Mouse (Mus musculus) kidney, postnatal 36 days (tissue): ENCODE results near the gene Slc31a2.

Experiments used
- DNase-seq, 2 experiments: peaks; one replicate each; pipeline ENCODE4 v3.0.0; 2021 to 2022; ENCODE audit warnings: mixed read lengths in 2 of 2

The Slc31a2 gene

DNA sequence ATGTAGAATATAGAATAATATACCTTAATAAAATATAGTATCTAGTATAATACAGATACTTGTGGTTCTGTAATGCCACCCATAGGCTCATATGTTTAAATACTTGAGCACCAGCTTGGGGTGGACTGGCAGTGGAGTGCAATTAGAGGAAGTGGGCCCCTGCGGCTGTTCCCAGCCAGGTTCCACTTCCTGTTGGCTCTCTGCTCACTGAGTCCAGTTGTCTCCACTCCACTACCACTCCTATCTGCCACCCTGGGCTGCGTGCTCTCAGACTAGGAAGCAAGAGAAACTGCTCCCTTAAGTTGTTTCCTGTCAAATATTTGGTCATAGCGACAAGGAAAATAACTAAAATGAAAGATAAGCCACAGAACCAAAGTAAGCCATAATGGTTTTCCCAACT, 60.3 kb downstream of the Slc31a2 start:
- DNase-seq, result peak in 1 of 2 experiments; percentile 14

DNA sequence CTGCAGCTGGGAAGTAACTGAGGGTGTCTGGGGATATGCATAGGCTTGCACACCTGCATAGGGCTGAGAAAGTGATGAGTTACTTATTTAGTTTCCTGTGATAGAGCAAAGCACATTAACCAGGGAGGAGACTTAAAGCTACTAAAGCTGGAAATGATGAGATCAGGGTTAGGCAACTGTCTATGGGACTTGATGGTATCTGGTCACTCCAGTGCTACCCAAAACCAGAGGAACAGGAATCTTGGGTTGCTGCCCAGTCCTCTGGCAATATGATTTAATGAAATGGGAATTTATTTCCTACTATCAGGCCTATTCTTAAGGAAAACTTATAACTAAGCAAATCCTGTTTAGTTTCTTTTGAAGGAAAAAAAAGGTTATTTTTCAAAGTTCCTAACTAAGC, 63.7 kb downstream of the Slc31a2 start:
- peak in 1 of 2 experiments; percentile 19 for DNase-seq

DNA sequence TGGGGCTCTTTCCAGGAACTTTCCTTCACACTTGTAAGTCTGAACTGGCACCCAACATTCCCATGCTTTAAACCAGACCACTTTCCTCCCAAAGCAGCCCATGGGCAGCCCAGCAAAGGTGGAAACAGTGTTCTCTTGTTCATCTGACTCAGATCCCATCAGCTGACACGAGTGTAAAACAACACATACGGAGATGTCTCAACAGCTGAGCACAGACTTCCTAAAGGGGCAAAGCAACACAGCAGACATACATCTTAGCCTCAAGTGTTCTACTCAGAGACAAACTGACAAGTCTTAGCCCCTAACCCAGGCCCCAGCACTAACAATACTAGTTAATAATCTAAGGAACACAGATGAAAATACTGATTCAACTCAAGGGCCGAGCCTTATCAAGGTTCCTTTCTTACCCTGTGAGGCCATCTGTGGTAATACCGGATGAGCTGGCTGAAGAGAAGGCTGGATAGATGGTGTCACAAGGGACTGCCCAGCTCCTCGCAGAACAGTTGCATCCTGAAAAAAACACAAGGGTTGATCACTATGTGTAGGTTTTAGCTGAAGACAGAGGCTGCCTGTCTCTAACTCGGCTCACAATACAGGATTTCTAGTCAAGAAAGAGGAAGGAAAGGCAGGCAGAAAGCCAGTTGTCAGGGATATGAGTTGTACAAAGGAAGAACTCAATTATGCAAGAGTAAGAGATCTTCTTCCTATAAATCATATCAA, 66.7 kb downstream of the Slc31a2 start:
- no peak for DNase-seq

DNA sequence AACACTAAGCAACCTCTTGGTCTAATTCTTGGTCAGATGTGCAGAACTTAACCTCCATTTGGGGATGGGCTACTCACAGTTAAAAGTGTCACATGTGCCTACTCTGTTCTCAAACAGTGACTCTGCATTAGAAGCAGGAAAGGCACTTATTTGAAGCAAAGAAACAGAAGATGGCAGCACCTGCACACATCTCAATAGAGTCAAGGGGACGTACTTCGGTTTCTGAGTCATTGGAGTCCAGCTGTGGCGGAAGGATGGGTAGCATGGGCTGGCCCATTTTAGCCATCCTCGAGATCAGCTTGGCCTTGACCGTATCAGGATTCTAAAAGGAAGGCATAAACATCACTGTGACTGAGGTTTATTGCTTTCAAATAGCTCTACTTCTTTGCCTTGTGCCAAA, 69.6 kb downstream of the Slc31a2 start:
- DNase-seq, result peak in 1 of 2 experiments; percentile 17

DNA sequence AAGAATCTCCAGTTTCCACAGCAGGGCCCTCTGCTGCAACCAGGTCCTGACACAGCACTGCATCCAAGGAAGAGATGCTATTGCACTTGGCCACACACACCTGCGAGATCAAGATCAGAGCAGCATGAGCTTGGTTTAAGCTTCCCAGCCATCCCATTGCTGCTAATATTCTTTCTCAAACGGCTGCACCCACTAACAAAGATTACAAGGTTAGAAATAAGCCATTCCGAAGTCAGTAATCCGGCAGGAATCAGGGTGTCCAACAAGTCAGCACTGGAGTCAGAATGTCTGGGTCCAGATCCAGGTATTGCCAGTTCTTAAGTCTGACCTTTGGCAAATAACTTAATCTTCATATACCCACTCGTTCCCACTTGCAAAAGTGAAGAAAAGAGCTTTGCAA, 76.2 kb downstream of the Slc31a2 start:
- DNase-seq, result no peak

DNA sequence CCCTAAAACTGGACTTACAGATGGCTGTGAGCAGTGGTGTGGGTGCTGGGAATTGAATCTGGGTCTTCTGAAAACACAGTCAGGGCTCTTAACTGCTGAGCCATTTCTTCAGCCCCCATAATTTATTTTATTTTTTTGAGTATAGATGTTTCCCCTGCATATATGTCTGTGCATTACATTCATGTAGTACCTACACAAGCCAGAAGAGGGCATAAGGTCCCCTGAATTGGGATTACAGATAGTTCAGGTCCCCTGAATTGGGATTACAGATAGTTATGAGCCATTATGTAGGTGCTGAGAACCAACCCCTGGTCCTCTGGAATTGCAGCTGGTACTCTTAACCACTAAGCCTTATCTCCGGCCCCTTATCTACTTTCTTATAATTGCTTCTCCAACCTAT, 81.6 kb downstream of the Slc31a2 start:
- DNase-seq, result peak in 1 of 2 experiments; percentile 27

DNA sequence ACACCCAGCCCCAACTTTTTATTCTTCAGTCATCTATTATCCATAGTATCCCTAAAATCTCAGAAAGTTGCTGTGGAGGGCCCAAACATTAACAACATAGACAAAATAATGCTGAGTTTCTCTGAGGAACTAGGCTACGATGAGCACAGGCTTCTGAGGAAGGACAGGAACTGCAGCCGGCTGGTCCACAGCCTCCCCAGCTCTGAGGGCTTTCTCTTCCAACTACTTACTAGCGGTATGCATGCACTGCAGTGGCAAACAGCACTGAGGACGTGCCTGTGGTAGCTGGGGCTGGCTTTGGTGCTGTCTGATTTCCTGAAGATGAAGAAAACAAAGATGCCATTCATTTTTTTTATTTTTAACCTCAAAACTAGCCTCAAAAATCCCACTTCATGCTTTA, 83.5 kb downstream of the Slc31a2 start:
- no peak for DNase-seq

DNA sequence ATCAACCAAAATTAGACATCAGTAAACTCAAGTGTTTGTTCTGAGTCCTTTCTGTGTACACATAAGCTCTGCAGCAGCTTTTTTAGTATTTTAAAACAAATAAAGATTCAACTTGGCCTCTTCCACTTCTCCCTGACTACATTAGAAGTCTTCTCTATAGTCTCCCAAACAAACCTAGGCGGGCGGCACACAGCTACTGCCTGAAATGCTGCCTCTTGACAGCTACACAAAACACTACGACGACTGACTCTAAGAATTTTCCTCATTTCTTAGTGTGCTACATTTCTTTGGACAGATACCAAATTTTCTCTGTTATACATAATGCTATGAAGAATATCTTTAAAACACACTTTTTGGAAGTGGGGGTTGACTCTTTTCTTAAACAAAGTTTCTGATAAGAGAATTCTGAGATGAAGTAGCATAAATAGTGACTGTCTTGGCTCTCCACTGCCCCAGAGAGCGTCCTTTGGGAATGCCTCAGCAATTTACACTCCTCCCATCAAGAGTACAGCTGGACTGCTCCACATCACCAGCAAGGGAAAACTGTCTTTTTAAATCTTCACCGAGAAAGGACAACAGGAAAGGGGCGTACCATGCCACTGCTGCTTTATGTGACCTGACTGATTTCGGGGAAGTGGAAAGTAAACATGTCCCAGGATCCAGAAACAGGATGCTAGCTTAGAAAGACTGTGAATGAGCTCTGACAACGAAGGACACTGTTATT, 85.4 kb downstream of the Slc31a2 start:
- DNase-seq, result peak in 1 of 2 experiments; percentile 51
